Comparison of ENCODE assay signal across 9 mouse cellular contexts in genomic region chr1:56976044-56976824, GRCm38 (mm10). TPM values are rescaled to one million over a fixed set of nuclear protein-coding genes. Genes with fewer than 3 reads are reported as not detected.
DNase-seq lines count a peak whose midpoint lies in the region; ATAC-seq and TF ChIP-seq lines count a peak whose summit lies in the region.
"Had no signal": no experiment of that assay in that cellular context is flagged by ENCODE, and none has a peak within 500 bp of the region (broad histone marks: within the 10 kb centered on the region; RNA-seq: fewer than 3 reads in every experiment).

No protein-coding gene starts in this region.

- H3K36me3 ChIP-seq in kidney, embryonic 14.5 days (ENCODE audit: control insufficient read depth, insufficient read depth, low read length) = no peaks in the 10 kb centered on the region
- H3K36me3 ChIP-seq in forebrain, embryonic 10.5 days (replicated peaks) = no peaks in the 10 kb centered on the region
- H3K36me3 ChIP-seq in intestine, postnatal 0 days (ENCODE audit: control insufficient read depth, insufficient read depth) = no peaks in the 10 kb centered on the region

- no peak overlapping the region for H3K27ac ChIP-seq in kidney, embryonic 14.5 days (ENCODE audit: low read depth, low read length)
- no peak overlapping the region for H3K27ac ChIP-seq in forebrain, embryonic 10.5 days
- no peak overlapping the region for H3K27ac ChIP-seq in intestine, postnatal 0 days (ENCODE audit: low read depth, low read length)

- 1% methylated on average over 25 of the region's 25 CpGs for WGBS in kidney, embryonic 14.5 days
- WGBS in forebrain, embryonic 10.5 days = under 1% methylated on average over 25 of the region's 25 CpGs
- WGBS in intestine, postnatal 0 days = 28% methylated on average over 25 of the region's 25 CpGs

- no peak for DNase-seq in kidney, postnatal 25 days
- DNase-seq in ZHBTc4 (ENCODE audit: low read depth, low spot score) = peak; percentile 30
- peak; percentile 49 for DNase-seq in forebrain, embryonic 10.5 days (ENCODE audit: extremely low spot score, low spot score)
- no peak for DNase-seq in urinary bladder, adult 2 months (ENCODE audit: low spot score)
- no peak for DNase-seq in thymus, postnatal 14 days

- 0 out of 2 replicates have a peak, but pooled peaks cover 3% of the 10 kb centered on the region for H3K4me1 ChIP-seq in kidney, embryonic 14.5 days (ENCODE audit: control insufficient read depth, insufficient read depth, low read length)
- peaks cover 54% of the 10 kb centered on the region for H3K4me1 ChIP-seq in forebrain, embryonic 10.5 days
- no peaks in the 10 kb centered on the region for H3K4me1 ChIP-seq in intestine, postnatal 0 days (replicated peaks; ENCODE audit: control insufficient read depth, insufficient read depth, low read length)

- TF ChIP-seq CTCF in intestine, postnatal 0 days (IDR thresholded peaks at IDR 0.05; ENCODE audit: low read depth) = no peak

- no peaks in the 10 kb centered on the region for H3K9me3 ChIP-seq in kidney, embryonic 14.5 days (ENCODE audit: control insufficient read depth, low read length)
- no peaks in the 10 kb centered on the region for H3K9me3 ChIP-seq in forebrain, embryonic 10.5 days
- H3K9me3 ChIP-seq in intestine, postnatal 0 days (ENCODE audit: control insufficient read depth) = no peaks in the 10 kb centered on the region

- no peak overlapping the region for H3K4me2 ChIP-seq in kidney, embryonic 14.5 days (replicated peaks; ENCODE audit: low read depth, low read length)
- peak overlapping the region; percentile 66 for H3K4me2 ChIP-seq in intestine, postnatal 0 days (replicated peaks; ENCODE audit: low read depth)

- peaks cover 52% of the 10 kb centered on the region for H3K27me3 ChIP-seq in kidney, embryonic 14.5 days (ENCODE audit: control insufficient read depth, insufficient read depth, low read length)
- peaks cover 66% of the 10 kb centered on the region for H3K27me3 ChIP-seq in forebrain, embryonic 10.5 days (ENCODE audit: poor library complexity, severe bottlenecking)
- H3K27me3 ChIP-seq in intestine, postnatal 0 days (replicated peaks; ENCODE audit: control insufficient read depth, insufficient read depth, low read length) = peaks cover 54% of the 10 kb centered on the region

- no peak for ATAC-seq in kidney, embryonic 14.5 days (ENCODE audit: low FRiP score, low TSS enrichment)
- ATAC-seq in intestine, postnatal 0 days = no peak
- ATAC-seq in megakaryocyte-erythroid progenitor cell, adult 5-6 weeks (replicated peaks; ENCODE audit: low FRiP score, low TSS enrichment, poor library complexity, severe bottlenecking) = no peak

- H3K9ac ChIP-seq in kidney, embryonic 14.5 days (ENCODE audit: low read depth, low read length) = no peak overlapping the region
- H3K9ac ChIP-seq in intestine, postnatal 0 days (ENCODE audit: low read depth, low read length) = no peak overlapping the region

- H3K4me3 ChIP-seq in kidney, embryonic 14.5 days (ENCODE audit: low read length) = peak overlapping the region; percentile 17; the same call in 1 of the 2 replicates
- H3K4me3 ChIP-seq in forebrain, embryonic 10.5 days = 0 out of 2 replicates have a peak overlapping the region, but pooled peaks have one; percentile 42
- H3K4me3 ChIP-seq in intestine, postnatal 0 days (ENCODE audit: low read depth, low read length) = peak overlapping the region; percentile 29

RNA-seq across cellular contexts. Expression of gene Satb2, which starts 2.2 kb away (rescaled TPM):
- 1.1 and 2.0 TPM in 2 replicates for polyA plus RNA-seq in kidney, embryonic 14.5 days (2014; fragmentation: Nextera tagmentation; extraction: Ambion mirVana)
- 0.91 and 1.4 TPM in 2 replicates for polyA plus RNA-seq in forebrain, embryonic 10.5 days (2016; fragmentation: Nextera tagmentation; extraction: Ambion mirVana)
- 1.6 and 2.4 TPM in 2 replicates for polyA plus RNA-seq in intestine, postnatal 0 days (2015; fragmentation: Nextera tagmentation; extraction: Ambion mirVana)
- 0.17 and 1.8 TPM in 2 replicates for total RNA-seq in megakaryocyte-erythroid progenitor cell, adult 5-6 weeks (2014; fragmentation: Nextera tagmentation)
- not detected in 2 replicates for total RNA-seq in megakaryocyte-erythroid progenitor cell, adult 5-6 weeks (2017)
- polyA plus RNA-seq in urinary bladder, adult 2 months (2012; rRNA removed) = 0.34 and 0.46 TPM in 2 replicates
- total RNA-seq: MEL had no signal

Comparison
In these comparisons a context has a peak if more than half of its experiments do, and no peak if none do; other contexts are left out.
1. DNase-seq: peak in ZHBTc4 (single experiment) and forebrain, embryonic 10.5 days (single experiment); none in kidney, postnatal 25 days (0 of 2), urinary bladder, adult 2 months (single experiment) and thymus, postnatal 14 days (single experiment).
2. Peak in every context shown above with its lines, with median percentiles within 50 percentile points of each other: H3K4me3 ChIP-seq.